Mouse (Mus musculus): Measurements from ENCODE around the gene Lsg1. TPM values are rescaled to one million over a fixed set of nuclear protein-coding genes. Genes with fewer than 3 reads are reported as not detected.

Lsg1 gene
- polyA plus RNA-seq, 1 experiment = 5.5 TPM

GRCm38 (mm10) chr16:30601046-30601832, 13.8 kb upstream of the Lsg1 start:
- WGBS = 36% methylated on average over 42 of the region's 42 CpGs
- Histone ChIP-seq H3K27me3 (ENCODE audit: control insufficient read depth, insufficient read depth, low read length) (no peaks in the 10 kb centered on the region), H3K4me3 (ENCODE audit: low read depth, low read length) (peak overlapping the region; percentile 92), H3K36me3 (ENCODE audit: control insufficient read depth, insufficient read depth, low read length) (no peaks in the 10 kb centered on the region), H3K4me1 (ENCODE audit: control insufficient read depth, insufficient read depth, insufficient read length, low read length) (peaks cover 6% of the 10 kb centered on the region; the same call in 1 of the 2 replicates), H3K27ac (ENCODE audit: insufficient read depth, low read depth, low read length) (no peak overlapping the region)
- TF ChIP-seq CTCF (IDR thresholded peaks at IDR 0.05; ENCODE audit: extremely low read depth, insufficient read length, insufficient replicate concordance, low read depth, low read length) (no peak), POLR2A (IDR thresholded peaks at IDR 0.05; ENCODE audit: low read depth, low read length) (no peak)

DNA sequence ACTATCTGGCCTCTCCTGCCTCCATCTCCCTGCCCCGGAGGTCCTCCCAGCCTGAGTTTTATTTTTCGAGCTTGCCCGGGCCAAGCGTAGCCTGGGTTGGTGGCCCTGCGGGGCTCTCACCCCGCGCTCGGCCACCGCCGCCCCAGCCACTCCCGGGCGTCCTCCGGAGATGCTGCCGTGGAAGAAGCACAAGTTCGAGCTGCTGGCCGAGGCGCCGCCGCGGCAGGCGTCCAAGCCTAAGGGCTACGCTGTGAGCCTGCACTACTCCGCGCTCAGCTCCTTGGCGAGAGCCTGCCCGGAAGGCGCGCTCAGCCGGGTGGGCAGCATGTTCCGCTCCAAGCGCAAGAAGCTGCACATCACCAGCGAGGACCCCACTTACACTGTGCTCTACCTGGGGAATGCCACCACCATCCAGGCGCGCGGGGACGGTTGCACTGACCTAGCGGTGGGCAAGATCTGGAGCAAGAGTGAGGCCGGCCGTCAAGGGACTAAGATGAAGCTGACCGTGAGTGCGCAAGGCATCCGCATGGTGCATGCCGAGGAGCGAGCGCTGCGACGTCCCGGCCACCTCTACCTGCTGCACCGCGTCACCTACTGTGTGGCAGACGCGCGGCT, 13.1 kb upstream of the Lsg1 start:
- TF ChIP-seq POLR2A (IDR thresholded peaks at IDR 0.05; ENCODE audit: low read depth, low read length) = no peak
- no peak for TF ChIP-seq CTCF (IDR thresholded peaks at IDR 0.05; ENCODE audit: extremely low read depth, insufficient read length, insufficient replicate concordance, low read depth, low read length)
- Histone ChIP-seq H3K27ac (ENCODE audit: insufficient read depth, low read depth, low read length) (no peak overlapping the region), H3K36me3 (ENCODE audit: control insufficient read depth, insufficient read depth, low read length) (no peaks in the 10 kb centered on the region), H3K4me3 (ENCODE audit: low read depth, low read length) (peak overlapping the region; percentile 92), H3K4me1 (ENCODE audit: control insufficient read depth, insufficient read depth, insufficient read length, low read length) (peaks cover 6% of the 10 kb centered on the region; the same call in 1 of the 2 replicates), H3K27me3 (ENCODE audit: control insufficient read depth, insufficient read depth, low read length) (no peaks in the 10 kb centered on the region; the same call in 1 of the 2 replicates)
- WGBS = 1% methylated on average over 53 of the region's 53 CpGs

- Histone ChIP-seq H3K4me3 (ENCODE audit: low read depth, low read length) (peak within 1 kb of the TSS; percentile 92), H3K27ac (ENCODE audit: insufficient read depth, low read depth, low read length) (peak within 1 kb of the TSS; percentile 73), H3K4me1 (ENCODE audit: control insufficient read depth, insufficient read depth, insufficient read length, low read length) (peaks cover 6% of the 10 kb centered on the region; the same call in 1 of the 2 replicates), H3K27me3 (ENCODE audit: control insufficient read depth, insufficient read depth, low read length) (no peaks in the 10 kb centered on the region; the same call in 1 of the 2 replicates), H3K36me3 (ENCODE audit: control insufficient read depth, insufficient read depth, low read length) (no peaks in the 10 kb centered on the region)
- TF ChIP-seq POLR2A (IDR thresholded peaks at IDR 0.05; ENCODE audit: low read depth, low read length) (peak; percentile 95), CTCF (IDR thresholded peaks at IDR 0.05; ENCODE audit: extremely low read depth, insufficient read length, insufficient replicate concordance, low read depth, low read length) (peak; percentile 33; the same call in 1 of the 2 replicates)
- under 1% methylated on average over 63 of the region's 63 CpGs for WGBS
Measured at GRCm38 (mm10) chr16:30599491-30600268, 12.3 kb upstream of the Lsg1 start, which contains the start of gene Fam43a. Gene Fam43a (plus strand): TSS chr16:30599723.

- no peak overlapping the region for H3K27ac ChIP-seq (ENCODE audit: insufficient read depth, low read depth, low read length)
- 6% methylated on average over 16 of the region's 16 CpGs for WGBS
- H3K4me3 ChIP-seq (ENCODE audit: low read depth, low read length) = peak overlapping the region; percentile 42
- no peaks in the 10 kb centered on the region for H3K36me3 ChIP-seq (ENCODE audit: control insufficient read depth, insufficient read depth, low read length)
- H3K27me3 ChIP-seq (ENCODE audit: control insufficient read depth, insufficient read depth, low read length) = no peaks in the 10 kb centered on the region; the same call in 1 of the 2 replicates
- TF ChIP-seq CTCF (IDR thresholded peaks at IDR 0.05; ENCODE audit: extremely low read depth, insufficient read length, insufficient replicate concordance, low read depth, low read length) = peak; percentile 90; the same call in 1 of the 2 replicates
- TF ChIP-seq POLR2A (IDR thresholded peaks at IDR 0.05; ENCODE audit: low read depth, low read length) = no peak
- H3K4me1 ChIP-seq (ENCODE audit: control insufficient read depth, insufficient read depth, insufficient read length, low read length) = peaks cover 6% of the 10 kb centered on the region; the same call in 1 of the 2 replicates
Measured at GRCm38 (mm10) chr16:30596959-30597681, 9.7 kb upstream of the Lsg1 start.

GRCm38 (mm10) chr16:30595835-30596557, 8.6 kb upstream of the Lsg1 start:
- Histone ChIP-seq H3K4me3 (ENCODE audit: low read depth, low read length) (no peak overlapping the region), H3K4me1 (ENCODE audit: control insufficient read depth, insufficient read depth, insufficient read length, low read length) (peaks cover 6% of the 10 kb centered on the region; the same call in 1 of the 2 replicates), H3K27ac (ENCODE audit: insufficient read depth, low read depth, low read length) (no peak overlapping the region), H3K27me3 (ENCODE audit: control insufficient read depth, insufficient read depth, low read length) (no peaks in the 10 kb centered on the region; the same call in 1 of the 2 replicates), H3K36me3 (ENCODE audit: control insufficient read depth, insufficient read depth, low read length) (no peaks in the 10 kb centered on the region)
- 70% methylated on average over 14 of the region's 14 CpGs for WGBS
- TF ChIP-seq CTCF (IDR thresholded peaks at IDR 0.05; ENCODE audit: extremely low read depth, insufficient read length, insufficient replicate concordance, low read depth, low read length) (no peak), POLR2A (IDR thresholded peaks at IDR 0.05; ENCODE audit: low read depth, low read length) (no peak)

DNA sequence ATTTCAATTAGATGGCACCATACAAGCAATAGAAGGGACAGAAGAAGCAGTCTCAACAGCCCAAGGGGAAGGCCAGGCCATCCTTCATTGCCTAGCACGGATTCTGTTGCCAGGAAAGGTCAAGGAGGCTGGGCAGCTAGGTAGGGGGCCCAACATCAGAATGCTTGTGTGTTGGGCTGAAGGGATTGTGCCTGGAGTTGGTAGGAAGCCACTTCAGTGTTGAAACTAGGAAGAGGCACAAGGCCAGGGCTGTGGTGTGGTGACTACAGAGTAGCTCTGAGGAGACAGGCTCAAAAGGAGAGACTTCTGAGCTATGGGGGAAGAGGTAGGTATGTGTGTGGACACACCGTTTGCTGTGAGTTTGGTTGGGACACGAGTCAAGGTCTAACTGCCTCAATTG, 8.0 kb upstream of the Lsg1 start:
- TF ChIP-seq CTCF (IDR thresholded peaks at IDR 0.05; ENCODE audit: extremely low read depth, insufficient read length, insufficient replicate concordance, low read depth, low read length) (no peak), POLR2A (IDR thresholded peaks at IDR 0.05; ENCODE audit: low read depth, low read length) (no peak)
- 54% methylated on average over 3 of the region's 3 CpGs for WGBS
- Histone ChIP-seq H3K27me3 (ENCODE audit: control insufficient read depth, insufficient read depth, low read length) (no peaks in the 10 kb centered on the region; the same call in 1 of the 2 replicates), H3K27ac (ENCODE audit: insufficient read depth, low read depth, low read length) (no peak overlapping the region), H3K4me3 (ENCODE audit: low read depth, low read length) (no peak overlapping the region), H3K4me1 (ENCODE audit: control insufficient read depth, insufficient read depth, insufficient read length, low read length) (peaks cover 4% of the 10 kb centered on the region; the same call in 1 of the 2 replicates), H3K36me3 (ENCODE audit: control insufficient read depth, insufficient read depth, low read length) (no peaks in the 10 kb centered on the region)
